Mouse (Mus musculus) gonadal fat pad, adult 2 months (tissue): ENCODE data around the gene Klf17. TPM values are rescaled to one million over a fixed set of nuclear protein-coding genes. Genes with fewer than 3 reads are reported as not detected.
"Not testable (repeated sequence)": the region's sequence is repeated elsewhere in the genome, so short reads cannot be mapped to it uniquely, and the experiment has no call there.

Experiments used
- DNase-seq: peaks from one replicate; pipeline ENCODE4 v3.0.0-alpha.2; 2012; ENCODE audit warnings: low read depth
- polyA plus RNA-seq: library from polyadenylated mRNA; depleted of rRNA; stranded (reverse); fragments of >200 nt; gene quantifications from 2 replicates; pipeline ENCODE4 v1.2.3, GENCODE M21; 2012; rRNA removed

Gene Klf17
- polyA plus RNA-seq = not detected in 2 replicates

DNA sequence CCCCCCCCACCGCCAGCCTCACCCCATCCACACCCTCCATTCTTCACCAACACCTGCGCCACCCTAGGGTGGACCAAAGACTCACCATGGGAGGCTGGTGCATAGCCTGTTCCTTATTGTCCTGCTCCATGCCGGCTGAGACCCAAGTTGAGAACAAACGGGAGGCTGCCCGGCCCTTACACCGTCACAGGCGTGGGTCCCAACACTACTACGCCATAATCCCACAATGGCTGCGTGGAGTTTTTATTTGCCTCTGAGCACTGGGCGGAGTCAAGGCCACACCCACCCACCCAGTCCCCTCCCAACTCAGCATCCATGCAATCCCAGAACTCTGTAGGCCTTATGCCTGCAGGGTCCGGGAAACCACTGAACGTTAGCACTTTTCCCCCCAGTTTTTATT, at the start of gene Klf17:
Gene Klf17 (minus strand): TSS at position 233 of the 400 bp plus-strand sequence.
- DNase-seq = no peak

DNA sequence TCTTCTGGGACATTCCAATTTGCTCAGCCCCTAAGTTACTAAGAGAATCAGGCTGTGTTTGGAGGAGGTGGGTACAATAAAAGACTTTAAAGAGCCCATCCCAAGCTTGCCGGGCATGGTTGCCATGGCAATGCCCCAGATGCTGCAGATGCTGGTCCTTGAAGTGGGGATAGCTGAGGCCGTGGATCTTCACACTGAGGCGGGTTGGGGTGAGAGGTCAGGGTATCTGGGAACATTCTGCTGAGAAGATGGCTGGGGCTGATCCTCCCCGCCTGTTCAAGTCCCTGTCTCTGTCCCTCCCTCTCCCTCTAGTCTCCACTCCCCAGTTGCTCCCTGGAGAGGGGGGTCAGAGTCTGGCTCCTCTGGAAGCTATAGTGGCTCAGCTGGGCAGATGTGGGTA, 48.9 kb upstream of the Klf17 start:
- DNase-seq = no peak

DNA sequence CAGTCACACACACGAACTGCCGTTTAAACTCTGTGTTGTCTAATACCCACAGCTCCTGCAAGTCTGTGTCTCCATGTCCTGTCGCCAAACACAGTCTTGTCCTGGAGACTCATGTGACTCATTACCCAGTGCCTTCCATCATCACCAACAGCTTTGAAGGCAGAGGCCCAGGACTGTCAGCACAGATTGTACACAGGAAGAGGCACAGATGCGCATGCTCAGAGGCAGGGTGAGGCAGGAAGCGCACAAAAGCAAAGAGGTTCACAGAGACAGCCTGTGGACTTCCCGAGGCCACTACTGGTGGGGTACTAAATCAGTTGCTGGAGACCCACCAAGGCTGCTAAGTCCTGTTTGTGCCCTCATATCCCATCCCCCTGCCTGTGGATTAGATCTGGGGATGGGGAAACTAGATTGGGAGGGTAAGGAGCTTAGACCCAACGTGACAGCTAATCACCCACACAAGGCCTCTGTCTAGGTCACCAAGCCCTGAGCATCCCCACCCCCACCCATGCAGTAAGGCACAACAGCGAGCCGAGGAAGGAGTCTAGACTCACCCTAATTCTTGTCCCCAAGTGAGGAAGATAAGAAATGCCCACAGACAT, 48.2 kb upstream of the Klf17 start:
- DNase-seq = no peak

DNA sequence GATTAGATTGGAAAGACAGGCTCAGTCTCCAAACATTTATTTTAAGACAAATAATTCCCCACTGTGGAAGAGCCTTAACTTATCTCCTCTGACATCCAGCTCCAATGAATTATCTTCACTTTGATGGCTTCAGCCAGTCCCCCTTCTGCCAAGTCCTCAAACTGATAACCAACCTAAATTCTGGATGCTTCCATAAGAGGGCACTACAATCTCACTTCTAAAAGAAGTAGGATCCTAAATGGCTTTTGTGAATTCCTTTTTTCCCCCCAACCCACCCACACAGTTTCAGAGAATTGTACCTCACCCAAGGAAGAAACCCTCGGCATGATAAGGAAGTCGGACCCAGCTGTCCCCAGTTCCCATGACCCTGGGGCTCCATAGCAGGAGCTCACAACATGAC, 45.5 kb upstream of the Klf17 start:
- no peak for DNase-seq

DNA sequence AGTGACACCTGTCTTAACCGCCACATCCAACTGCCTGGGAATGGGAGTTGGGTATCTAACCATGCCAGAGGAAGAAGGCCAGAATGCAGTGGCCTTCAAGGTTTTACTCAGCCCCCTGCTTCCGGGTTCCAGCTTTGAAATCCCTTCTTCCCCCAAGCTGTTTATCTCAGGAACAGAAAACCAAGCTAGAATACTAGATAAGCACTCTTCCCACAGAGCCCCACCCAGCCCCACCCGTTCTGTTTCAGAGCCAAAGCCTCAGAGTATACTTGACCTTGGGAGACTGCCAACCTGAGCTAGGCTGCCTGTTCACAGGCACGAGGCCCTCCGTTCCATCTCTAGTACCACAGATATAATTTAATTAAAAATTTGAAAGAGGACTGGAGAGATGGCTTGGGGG, 41.5 kb upstream of the Klf17 start:
- no peak for DNase-seq

DNA sequence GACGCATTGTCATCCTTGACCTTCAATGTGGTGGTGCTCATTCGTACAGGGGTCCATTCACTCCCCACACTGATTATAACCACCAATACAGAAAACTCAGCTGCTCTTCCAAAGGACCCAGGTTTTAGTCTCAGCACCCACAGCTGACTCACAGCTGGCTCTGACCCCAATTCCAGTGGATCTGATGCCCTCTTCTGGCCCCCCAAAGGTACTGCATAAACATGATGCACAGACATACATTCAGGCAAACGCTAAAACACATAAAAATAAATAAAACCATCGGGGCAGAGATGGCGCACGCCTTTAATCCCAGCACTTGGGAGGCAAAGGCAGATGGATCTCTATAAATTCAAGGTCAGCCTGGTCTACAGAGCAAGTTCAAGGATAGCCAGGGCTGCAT, 34.5 kb upstream of the Klf17 start:
- DNase-seq = no peak

DNA sequence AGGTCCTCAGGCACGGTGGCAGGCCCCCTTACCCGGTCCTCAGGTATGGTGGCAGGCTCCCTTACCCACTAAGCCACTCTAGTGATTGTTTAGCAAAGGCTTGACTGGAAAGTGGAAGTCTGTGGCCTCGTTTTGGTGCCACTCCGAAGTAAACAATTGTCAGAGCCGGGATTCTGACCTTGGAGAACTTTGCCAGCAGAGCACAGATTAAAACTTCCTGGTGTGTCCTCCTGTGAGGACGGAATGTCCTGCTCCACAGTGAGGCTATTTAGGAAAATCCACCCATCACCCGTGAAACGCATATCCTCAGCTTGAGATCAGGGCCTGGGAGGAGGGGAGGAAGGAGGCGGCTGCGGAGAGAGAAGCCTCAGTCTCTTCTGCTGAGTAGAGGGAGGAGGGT, 22.9 kb upstream of the Klf17 start:
- DNase-seq = no peak

DNA sequence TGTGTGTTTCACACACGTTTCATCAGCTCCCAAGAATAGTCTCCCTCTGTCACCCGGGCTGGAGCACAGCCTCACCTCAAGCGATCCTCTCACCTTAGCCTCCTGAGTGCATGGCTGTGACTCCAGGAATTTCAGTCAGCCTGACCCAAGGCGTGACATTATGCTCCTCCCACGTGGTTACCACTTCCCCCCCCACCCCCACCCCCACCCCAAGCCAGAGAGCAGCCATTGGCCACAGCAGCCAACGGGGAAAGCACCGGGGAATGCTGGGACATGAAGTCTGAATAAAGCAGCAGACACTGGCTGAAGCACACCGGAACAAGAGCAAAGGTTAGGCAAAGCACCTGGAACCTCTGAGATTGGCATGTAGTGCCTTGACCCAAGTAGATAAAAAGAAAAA, 21.5 kb upstream of the Klf17 start:
- no peak for DNase-seq

DNA sequence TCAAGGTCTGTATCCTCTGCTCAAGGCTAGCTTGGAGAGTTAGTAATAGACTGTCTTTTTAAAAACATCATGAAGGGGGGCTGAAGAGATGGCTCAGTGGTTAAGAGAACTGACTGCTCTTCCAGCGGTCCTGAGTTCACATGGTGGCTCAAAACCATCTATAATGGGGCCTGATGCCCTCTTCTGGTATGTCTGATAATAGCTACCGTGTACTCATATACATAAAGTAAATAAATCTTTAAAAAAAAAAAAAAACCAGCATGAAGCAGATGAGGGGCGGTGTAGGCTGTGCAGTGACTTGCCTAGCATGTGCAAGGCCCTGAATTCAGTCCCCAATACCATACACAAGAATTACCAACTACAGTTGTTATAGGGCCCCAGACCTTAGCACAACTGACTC, 17.5 kb upstream of the Klf17 start:
- no peak for DNase-seq

DNA sequence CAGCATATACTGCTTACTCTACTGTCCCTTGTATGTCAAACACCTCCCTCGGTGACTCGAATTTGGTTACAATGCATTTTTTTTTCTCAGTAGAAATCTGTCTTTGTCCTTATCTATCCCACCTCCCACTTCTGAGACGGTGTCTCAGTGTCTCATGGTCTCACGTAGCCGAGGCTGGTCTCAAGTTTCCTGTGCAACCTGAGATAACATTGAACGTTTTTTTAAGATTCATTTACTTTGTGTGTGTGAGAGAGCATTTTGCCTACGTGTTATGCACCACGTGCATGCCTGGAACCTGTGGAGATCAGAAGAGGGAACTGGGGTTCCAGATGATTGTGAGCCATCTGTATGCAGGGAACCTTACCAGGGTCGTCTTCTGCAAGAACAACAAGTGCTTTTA, 7.5 kb upstream of the Klf17 start:
- DNase-seq = no peak

DNA sequence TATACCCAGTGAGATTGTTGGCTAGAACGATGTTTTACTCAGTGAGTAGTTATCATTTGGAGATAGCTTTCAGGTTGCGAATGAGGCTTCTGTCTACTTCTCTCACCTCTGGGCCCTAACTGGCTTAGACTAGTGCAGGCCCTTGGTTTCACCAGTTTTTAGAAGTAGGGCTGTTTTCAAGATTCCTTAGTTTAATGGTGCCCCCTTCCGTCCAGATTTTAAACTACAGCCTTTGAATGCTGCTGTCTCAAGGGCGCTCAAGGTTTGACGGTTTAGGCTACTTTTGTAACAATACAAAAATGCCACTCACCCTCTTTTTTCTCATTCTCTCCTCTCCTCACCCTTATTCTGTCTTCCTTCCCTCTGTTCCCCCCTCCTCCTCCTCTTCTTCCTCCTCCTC, 5.5 kb upstream of the Klf17 start:
- no peak for DNase-seq

DNA sequence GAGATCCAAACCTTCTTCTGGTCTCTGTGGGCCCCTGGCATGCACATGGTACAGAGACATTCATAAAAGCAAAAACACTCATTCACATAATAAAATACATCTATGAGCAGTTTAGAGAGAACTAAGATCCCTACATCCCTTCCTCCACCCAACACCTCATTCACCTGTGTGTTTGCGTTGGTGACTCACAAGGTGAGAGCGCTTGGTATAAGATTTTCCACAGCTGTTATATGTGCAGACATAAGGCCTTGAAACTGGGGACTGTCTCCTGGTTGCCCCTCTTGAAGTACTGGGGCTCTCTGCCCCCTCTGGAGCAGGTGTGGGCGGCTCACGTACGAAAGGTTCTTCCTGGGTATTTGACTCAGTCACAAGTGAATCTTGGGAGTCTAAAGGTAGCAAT, 5.3 kb downstream of the Klf17 start:
- DNase-seq = no peak

DNA sequence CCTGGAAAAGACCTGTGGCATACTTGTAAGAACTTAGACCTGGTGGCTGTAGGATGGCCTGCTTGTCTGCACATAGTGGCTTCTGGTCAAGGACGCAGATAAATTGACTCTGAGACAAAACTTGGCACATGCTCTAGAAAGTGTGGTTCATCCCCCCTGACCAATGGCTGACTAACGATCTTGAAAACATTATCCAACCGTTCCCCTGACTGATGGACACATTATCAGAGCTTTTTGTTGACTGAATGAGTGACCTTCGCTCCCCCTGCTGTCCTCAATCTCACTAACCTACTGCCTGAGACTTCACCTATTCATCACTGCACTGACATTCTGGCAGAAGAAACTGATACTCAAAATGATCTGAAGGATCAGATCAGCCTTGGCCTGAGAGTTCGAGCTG, 13.0 kb downstream of the Klf17 start:
- DNase-seq = not testable (repeated sequence)

DNA sequence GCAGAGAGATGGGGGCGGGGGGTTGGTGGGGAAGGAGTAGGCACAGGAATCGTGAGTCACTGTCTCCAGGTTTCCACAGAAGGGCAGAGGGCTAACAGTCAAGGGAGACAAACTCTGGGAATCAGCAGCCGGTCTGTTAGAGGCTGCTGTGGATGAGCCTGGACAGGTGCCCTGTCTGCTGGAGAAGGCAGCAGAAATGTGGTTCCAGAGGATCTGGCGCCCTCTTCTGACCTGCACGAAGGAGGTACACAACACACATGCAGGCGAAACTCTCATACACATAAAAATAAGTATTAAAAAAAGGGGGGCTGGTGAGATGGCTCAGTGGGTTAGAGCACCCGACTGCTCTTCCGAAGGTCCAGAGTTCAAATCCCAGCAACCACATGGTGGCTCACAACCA, 27.9 kb downstream of the Klf17 start:
- no peak for DNase-seq

DNA sequence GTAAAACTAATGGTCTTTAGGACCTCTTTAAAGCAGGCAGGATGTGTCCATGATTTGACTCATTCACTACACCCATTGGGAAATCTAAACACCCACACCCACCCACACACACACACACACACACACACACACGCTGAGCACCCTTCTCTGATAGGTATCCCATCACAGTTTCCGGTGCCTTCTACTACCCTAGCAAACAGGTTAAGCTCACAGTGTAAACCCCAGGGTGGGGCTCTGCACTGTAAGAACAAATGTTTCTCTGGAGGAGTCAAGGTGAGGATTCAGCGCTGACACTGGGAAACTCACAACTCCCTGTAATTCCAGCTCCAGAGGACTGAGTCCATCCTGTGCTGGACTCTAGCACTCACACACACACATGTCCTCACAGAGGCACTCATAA, 33.5 kb downstream of the Klf17 start:
- no peak for DNase-seq

DNA sequence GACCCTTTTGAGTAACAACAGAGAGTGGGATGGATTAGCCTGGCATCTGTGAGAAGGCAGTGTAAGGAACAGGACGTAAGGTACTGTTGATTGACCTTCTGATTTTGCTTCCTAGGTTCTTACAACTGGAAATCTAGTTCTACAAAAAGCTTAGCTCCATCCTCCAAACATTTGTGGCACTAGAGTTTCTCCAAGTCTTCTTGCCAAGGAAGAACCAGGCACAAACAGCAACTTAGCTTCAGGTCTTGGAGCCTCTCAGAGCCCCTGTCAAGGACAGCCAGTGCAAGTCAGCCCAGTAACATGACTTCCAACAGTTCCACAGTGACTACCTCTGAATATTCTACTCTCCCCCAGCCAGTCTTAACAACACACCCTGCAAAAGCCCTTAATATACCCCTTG, 41.3 kb downstream of the Klf17 start, which contains the start of gene Gm12845:
Gene Gm12845 (plus strand): TSS at position 301 of the 400 bp plus-strand sequence.
- DNase-seq = no peak

DNA sequence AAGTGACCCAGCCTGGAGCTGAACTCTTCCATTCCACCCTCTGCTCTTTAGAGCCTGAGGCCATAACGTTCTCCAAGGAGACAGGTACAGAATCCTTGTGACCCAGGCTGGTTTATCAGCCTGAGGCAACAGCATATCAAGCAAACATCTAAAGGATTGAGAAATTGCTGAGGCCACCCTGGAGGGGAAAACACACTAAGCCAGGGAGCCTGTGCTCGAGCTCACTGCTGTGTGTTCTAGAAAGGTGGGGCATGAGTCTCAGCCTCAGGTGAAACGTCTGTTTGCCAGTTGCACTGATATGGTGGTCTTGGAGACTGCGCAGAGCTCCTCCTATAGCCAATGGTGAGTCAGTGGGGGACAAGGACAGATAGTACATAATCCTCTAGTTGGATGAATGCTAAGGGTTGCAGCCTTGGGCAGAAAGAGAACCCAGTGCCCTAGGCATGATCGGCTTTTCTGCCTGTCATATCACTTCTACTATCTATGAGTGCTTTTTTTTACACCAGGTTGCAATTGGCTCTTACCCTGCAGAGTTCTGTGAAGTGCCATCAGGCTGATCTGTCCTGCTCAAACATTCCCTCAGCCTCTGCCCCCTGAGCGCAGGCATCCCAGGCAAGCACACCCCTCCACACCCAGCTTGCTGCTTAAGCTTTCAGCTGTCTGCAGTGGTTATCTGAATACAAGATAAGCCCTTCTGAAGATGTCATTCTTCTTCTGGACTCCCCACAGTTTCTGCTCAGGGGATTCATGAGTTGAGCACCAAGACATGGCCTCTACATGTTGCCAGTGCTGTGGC, 51.9 kb downstream of the Klf17 start:
- DNase-seq = no peak

DNA sequence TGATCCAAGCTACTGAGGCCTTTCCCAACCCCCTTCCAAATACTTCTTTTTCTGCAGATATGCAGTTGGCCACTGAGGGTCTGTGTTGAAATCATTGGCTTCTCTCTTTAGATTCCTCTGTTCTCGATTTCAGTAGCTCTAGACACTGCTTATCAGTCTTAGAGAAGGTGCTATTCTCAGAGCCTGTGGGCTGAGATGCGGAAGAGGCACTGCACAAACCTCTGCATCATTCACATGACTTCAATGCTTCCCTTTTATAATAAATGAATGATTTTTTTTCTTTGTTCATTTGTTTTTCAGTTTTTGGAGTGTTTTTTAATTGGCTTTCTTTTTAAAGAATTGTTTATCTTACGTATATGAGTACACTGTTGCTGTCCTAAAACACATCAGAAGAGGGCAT, 53.1 kb downstream of the Klf17 start:
- no peak for DNase-seq

DNA sequence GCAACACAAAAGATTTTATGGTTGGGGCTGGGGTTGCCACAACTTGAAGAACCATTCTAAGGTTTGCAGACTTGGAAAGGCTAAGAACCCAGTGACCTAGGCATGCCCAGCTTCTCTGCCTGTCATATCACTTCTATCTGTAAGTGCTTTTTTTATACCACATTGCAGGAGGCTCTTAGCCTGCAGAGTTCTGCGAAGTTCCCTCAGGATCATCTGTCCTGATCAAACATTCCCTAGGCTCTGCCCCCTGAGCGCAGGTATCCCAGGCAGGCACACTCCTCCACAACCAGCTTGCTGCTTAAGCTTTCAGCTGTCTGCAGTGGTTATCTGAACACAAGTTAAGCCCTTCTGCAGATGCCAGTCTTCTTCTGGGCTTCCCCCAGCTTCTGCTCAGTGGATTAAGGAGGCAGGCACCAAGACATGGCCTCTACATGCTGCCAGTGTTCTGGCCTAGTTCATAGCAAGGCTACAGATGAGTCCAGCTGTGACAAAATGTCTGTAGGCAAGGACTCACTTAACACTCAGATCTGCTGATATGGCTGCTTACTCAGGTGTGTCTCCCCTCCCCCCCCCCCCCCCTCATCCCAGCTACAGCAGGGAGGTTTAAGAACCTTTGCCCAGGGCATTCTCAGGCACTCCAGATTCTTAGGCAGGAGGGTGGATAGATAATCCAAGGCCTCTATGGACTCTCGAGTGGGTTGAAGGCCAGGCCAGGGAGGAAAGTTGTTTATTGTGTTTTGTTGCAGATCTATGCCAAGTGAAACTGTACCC, 56.5 kb downstream of the Klf17 start:
- no peak for DNase-seq
